Mouse (Mus musculus): ENCODE data around the gene 2310061I04Rik.

DNA sequence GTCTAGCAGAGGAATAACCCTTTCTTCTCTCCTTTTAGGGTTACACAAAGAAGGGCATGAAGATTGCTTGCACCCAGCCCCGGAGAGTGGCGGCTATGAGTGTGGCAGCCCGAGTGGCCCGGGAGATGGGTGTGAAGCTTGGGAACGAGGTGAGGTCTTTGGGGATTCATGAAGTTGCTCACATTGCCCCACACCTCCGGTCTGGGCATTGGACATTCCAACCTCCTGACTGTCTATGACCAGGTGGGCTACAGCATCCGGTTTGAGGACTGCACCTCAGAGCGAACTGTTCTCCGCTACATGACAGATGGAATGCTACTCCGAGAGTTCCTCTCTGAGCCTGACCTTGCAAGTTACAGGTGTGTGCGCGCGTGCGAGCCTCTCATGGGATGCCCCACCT is 13.5 kb downstream of the 2310061I04Rik start:
- TF ChIP-seq POLR2A (IDR thresholded peaks at IDR 0.05; ENCODE audit: borderline replicate concordance, low read depth, low read length), result no peak
- TF ChIP-seq CTCF (IDR thresholded peaks at IDR 0.05; ENCODE audit: low read depth, low read length), result no peak

All from bone marrow macrophage, adult 2 months (primary cell).